Mouse (Mus musculus): ENCODE results near the gene Ptprn.

- TF ChIP-seq CTCF (IDR thresholded peaks at IDR 0.05; ENCODE audit: low read depth) = no peak
- TF ChIP-seq EP300 (IDR thresholded peaks at IDR 0.05; ENCODE audit: low read depth) = no peak
These were observed 17.0 kb downstream of the Ptprn start for GRCm38 (mm10) chr1:75247071-75247930.

Measured in heart, postnatal 0 days (tissue).